In genomic region chr7:12802866-12803726, GRCm38 (mm10) we compare ENCODE assay signal across 8 mouse cellular contexts. TPM values are rescaled to one million over a fixed set of nuclear protein-coding genes. Genes with fewer than 3 reads are reported as not detected.
A peak's percentile ranks its signal among the peaks of the same experiment; 100 is the strongest.
DNase-seq lines count a peak whose midpoint lies in the region; ATAC-seq and TF ChIP-seq lines count a peak whose summit lies in the region.

TSS of gene Zscan18 (minus strand) at chr7:12803635.

- peak within 1 kb of the TSS; percentile 85 for H3K4me2 ChIP-seq in embryonic facial prominence, embryonic 15.5 days (replicated peaks)
- H3K4me2 ChIP-seq in heart, embryonic 12.5 days = peak within 1 kb of the TSS; percentile 97
- H3K4me2 ChIP-seq in kidney, embryonic 15.5 days = peak within 1 kb of the TSS; percentile 90
- peak within 1 kb of the TSS; percentile 71 for H3K4me2 ChIP-seq in limb, embryonic 14.5 days (replicated peaks; ENCODE audit: low read depth, low read length, severe bottlenecking)
- H3K4me2 ChIP-seq in midbrain, embryonic 14.5 days (ENCODE audit: low read length) = peak within 1 kb of the TSS; percentile 88

- DNase-seq in brain, embryonic 14.5 days (ENCODE audit: low read depth) = peak; percentile 96
- peak; percentile 85 for DNase-seq in limb, embryonic 14.5 days (ENCODE audit: low spot score)
- peak; percentile 95 for DNase-seq in midbrain, embryonic 14.5 days
- peak; percentile 25 to 39 for DNase-seq in spleen, adult 18-20 months
- no peak for DNase-seq in MN1 (ENCODE audit: low spot score)

- WGBS in embryonic facial prominence, embryonic 15.5 days = 4% methylated on average over 31 of the region's 31 CpGs
- WGBS in heart, embryonic 12.5 days = 5% methylated on average over 31 of the region's 31 CpGs
- WGBS in kidney, embryonic 15.5 days = 6% methylated on average over 25 of the region's 31 CpGs
- 9% methylated on average over 30 of the region's 31 CpGs for WGBS in limb, embryonic 14.5 days
- WGBS in midbrain, embryonic 14.5 days = 5% methylated on average over 31 of the region's 31 CpGs

- peak; percentile 49; the same call in 1 of the 2 replicates for TF ChIP-seq POLR2A in brain, embryonic 14.5 days (IDR thresholded peaks at IDR 0.05; ENCODE audit: borderline replicate concordance, extremely low read depth, insufficient read depth, insufficient read length, poor library complexity, severe bottlenecking)
- no peak for TF ChIP-seq POLR2A in limb, embryonic 14.5 days (IDR thresholded peaks at IDR 0.05; ENCODE audit: borderline replicate concordance, extremely low read depth, insufficient read depth, insufficient read length)

- H3K27ac ChIP-seq in embryonic facial prominence, embryonic 15.5 days (replicated peaks) = peak within 1 kb of the TSS; percentile 81
- peak within 1 kb of the TSS; percentile 70 for H3K27ac ChIP-seq in heart, embryonic 12.5 days (ENCODE audit: poor library complexity, severe bottlenecking)
- H3K27ac ChIP-seq in kidney, embryonic 15.5 days = peak within 1 kb of the TSS; percentile 52
- H3K27ac ChIP-seq in limb, embryonic 14.5 days (replicated peaks; ENCODE audit: low read depth, low read length) = peak within 1 kb of the TSS; percentile 83
- peak within 1 kb of the TSS; percentile 92 for H3K27ac ChIP-seq in midbrain, embryonic 14.5 days (replicated peaks; ENCODE audit: low read depth, low read length)

- 0 out of 2 replicates have a peak, but pooled peaks cover under 1% of the 10 kb centered on the region for H3K9me3 ChIP-seq in embryonic facial prominence, embryonic 15.5 days (replicated peaks)
- peaks cover 3% of the 10 kb centered on the region; the same call in 1 of the 2 replicates for H3K9me3 ChIP-seq in heart, embryonic 12.5 days (replicated peaks)
- no peaks in the 10 kb centered on the region for H3K9me3 ChIP-seq in kidney, embryonic 15.5 days (replicated peaks)
- no peaks in the 10 kb centered on the region for H3K9me3 ChIP-seq in limb, embryonic 14.5 days (ENCODE audit: control insufficient read depth, low read length)
- H3K9me3 ChIP-seq in midbrain, embryonic 14.5 days (ENCODE audit: control insufficient read depth, low read length) = peaks cover 3% of the 10 kb centered on the region; the same call in 1 of the 2 replicates

- peak within 1 kb of the TSS; percentile 56 for H3K4me3 ChIP-seq in embryonic facial prominence, embryonic 15.5 days (replicated peaks)
- peak within 1 kb of the TSS; percentile 61 for H3K4me3 ChIP-seq in heart, embryonic 12.5 days
- H3K4me3 ChIP-seq in kidney, embryonic 15.5 days (replicated peaks) = peak within 1 kb of the TSS; percentile 55
- H3K4me3 ChIP-seq in limb, embryonic 14.5 days (replicated peaks; ENCODE audit: low read length) = peak within 1 kb of the TSS; percentile 55
- peak within 1 kb of the TSS; percentile 50 for H3K4me3 ChIP-seq in midbrain, embryonic 14.5 days (replicated peaks; ENCODE audit: low read depth, low read length)

- peaks cover 19% of the 10 kb centered on the region for H3K36me3 ChIP-seq in embryonic facial prominence, embryonic 15.5 days
- H3K36me3 ChIP-seq in heart, embryonic 12.5 days = peaks cover 24% of the 10 kb centered on the region
- H3K36me3 ChIP-seq in kidney, embryonic 15.5 days = peaks cover 24% of the 10 kb centered on the region
- H3K36me3 ChIP-seq in limb, embryonic 14.5 days (ENCODE audit: control insufficient read depth, insufficient read depth, low read length) = peaks cover 21% of the 10 kb centered on the region
- peaks cover 20% of the 10 kb centered on the region for H3K36me3 ChIP-seq in midbrain, embryonic 14.5 days (ENCODE audit: control insufficient read depth, insufficient read depth, low read length)

- no peak for TF ChIP-seq CTCF in brain, embryonic 14.5 days (IDR thresholded peaks at IDR 0.05; ENCODE audit: borderline replicate concordance, extremely low read depth, insufficient read depth, insufficient read length)

- ATAC-seq in embryonic facial prominence, embryonic 15.5 days (ENCODE audit: insufficient number of reproducible peaks, low FRiP score, low TSS enrichment, low read depth) = peak; percentile 92
- ATAC-seq in heart, embryonic 12.5 days (ENCODE audit: insufficient number of reproducible peaks, low FRiP score) = peak; percentile 92
- ATAC-seq in kidney, embryonic 15.5 days (replicated peaks; ENCODE audit: low FRiP score) = peak; percentile 98
- peak; percentile 94 for ATAC-seq in limb, embryonic 14.5 days (ENCODE audit: low FRiP score, low read depth)
- peak; percentile 97 for ATAC-seq in midbrain, embryonic 14.5 days (ENCODE audit: low FRiP score, low TSS enrichment)

- H3K27me3 ChIP-seq in embryonic facial prominence, embryonic 15.5 days = no peaks in the 10 kb centered on the region
- H3K27me3 ChIP-seq in heart, embryonic 12.5 days (replicated peaks) = no peaks in the 10 kb centered on the region
- no peaks in the 10 kb centered on the region for H3K27me3 ChIP-seq in kidney, embryonic 15.5 days
- no peaks in the 10 kb centered on the region for H3K27me3 ChIP-seq in limb, embryonic 14.5 days (ENCODE audit: control insufficient read depth, insufficient read depth, low read length)
- no peaks in the 10 kb centered on the region for H3K27me3 ChIP-seq in midbrain, embryonic 14.5 days (ENCODE audit: control insufficient read depth, insufficient read depth, low read length)

- H3K4me1 ChIP-seq in embryonic facial prominence, embryonic 15.5 days = 0 out of 2 replicates have a peak, but pooled peaks cover 5% of the 10 kb centered on the region
- peaks cover 13% of the 10 kb centered on the region; the same call in 1 of the 2 replicates for H3K4me1 ChIP-seq in heart, embryonic 12.5 days (replicated peaks)
- peaks cover 12% of the 10 kb centered on the region for H3K4me1 ChIP-seq in kidney, embryonic 15.5 days
- H3K4me1 ChIP-seq in limb, embryonic 14.5 days (ENCODE audit: control insufficient read depth, insufficient read depth, low read length) = 0 out of 2 replicates have a peak, but pooled peaks cover 5% of the 10 kb centered on the region
- peaks cover 5% of the 10 kb centered on the region; the same call in 1 of the 2 replicates for H3K4me1 ChIP-seq in midbrain, embryonic 14.5 days (ENCODE audit: control insufficient read depth, insufficient read depth, low read length)

- peak within 1 kb of the TSS; percentile 59 for H3K9ac ChIP-seq in embryonic facial prominence, embryonic 15.5 days
- peak within 1 kb of the TSS; percentile 82 for H3K9ac ChIP-seq in heart, embryonic 12.5 days
- H3K9ac ChIP-seq in kidney, embryonic 15.5 days = peak within 1 kb of the TSS; percentile 62
- H3K9ac ChIP-seq in limb, embryonic 14.5 days (ENCODE audit: low read depth, low read length, severe bottlenecking) = peak within 1 kb of the TSS; percentile 81
- H3K9ac ChIP-seq in midbrain, embryonic 14.5 days (replicated peaks; ENCODE audit: low read length) = peak within 1 kb of the TSS; percentile 75

RNA-seq across cellular contexts. Expression of gene Zscan18, which starts in this region (rescaled TPM):
- 21.8 and 25.6 TPM in 2 replicates for polyA plus RNA-seq in brain, embryonic 14.5 days (2012; rRNA removed)
- 8.8 and 10.4 TPM in 2 replicates for polyA plus RNA-seq in embryonic facial prominence, embryonic 15.5 days (2015; fragmentation: Nextera tagmentation; extraction: Ambion mirVana)
- 10.4 and 12.0 TPM in 2 replicates for polyA plus RNA-seq in heart, embryonic 12.5 days (2016; fragmentation: Nextera tagmentation; extraction: Ambion mirVana)
- polyA plus RNA-seq in kidney, embryonic 15.5 days (2015; fragmentation: Nextera tagmentation; extraction: Ambion mirVana) = 7.9 and 8.9 TPM in 2 replicates
- 11.9 and 12.1 TPM in 2 replicates for polyA plus RNA-seq in limb, embryonic 14.5 days (2012; rRNA removed)
- 11.0 and 13.0 TPM in 2 replicates for polyA plus RNA-seq in limb, embryonic 14.5 days (2014; fragmentation: Nextera tagmentation; extraction: Ambion mirVana)
- 25.5 and 26.3 TPM in 2 replicates for polyA plus RNA-seq in midbrain, embryonic 14.5 days (2014; fragmentation: Nextera tagmentation; extraction: Ambion mirVana)
